Mouse (Mus musculus) thymus, postnatal 0 days (tissue): ENCODE data around the gene Pigr. TPM values are rescaled to one million over a fixed set of nuclear protein-coding genes. Genes with fewer than 3 reads are reported as not detected.

Source experiments
- DNase-seq: peaks from one replicate; pipeline ENCODE4 v3.0.0-alpha.2; 2015; ENCODE audit warnings: low spot score
- polyA plus RNA-seq: library from polyadenylated mRNA; unstranded; fragments of >200 nt; fragmentation: Nextera tagmentation; extraction: Ambion mirVana; gene quantifications from 2 replicates; pipeline ENCODE4 v1.2.1, GENCODE M21; 2015

Pigr gene
- polyA plus RNA-seq = 0.18 and 0.31 TPM in 2 replicates

DNA sequence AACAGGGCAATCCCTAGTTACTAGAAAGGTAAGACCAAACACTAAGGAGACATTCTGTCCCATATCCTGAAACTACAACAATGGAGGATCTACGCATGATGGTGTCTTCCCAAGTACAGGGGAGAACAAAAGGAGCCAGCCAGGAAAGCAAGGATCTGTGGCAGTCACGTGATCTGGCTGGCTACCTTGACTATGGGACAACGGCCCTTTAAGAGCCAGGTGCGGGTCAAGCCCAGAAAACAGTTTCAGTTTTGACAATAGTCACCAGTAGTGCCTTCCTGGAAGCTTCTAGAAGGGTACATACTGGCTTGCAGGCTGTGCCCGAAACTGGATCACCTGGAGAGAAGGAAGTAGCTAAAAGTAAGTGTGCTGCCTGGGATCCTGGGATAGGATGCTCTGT is at the start of gene Pigr:
Gene Pigr (plus strand): TSS at position 237 of the 400 bp plus-strand sequence.
- DNase-seq = no peak

DNA sequence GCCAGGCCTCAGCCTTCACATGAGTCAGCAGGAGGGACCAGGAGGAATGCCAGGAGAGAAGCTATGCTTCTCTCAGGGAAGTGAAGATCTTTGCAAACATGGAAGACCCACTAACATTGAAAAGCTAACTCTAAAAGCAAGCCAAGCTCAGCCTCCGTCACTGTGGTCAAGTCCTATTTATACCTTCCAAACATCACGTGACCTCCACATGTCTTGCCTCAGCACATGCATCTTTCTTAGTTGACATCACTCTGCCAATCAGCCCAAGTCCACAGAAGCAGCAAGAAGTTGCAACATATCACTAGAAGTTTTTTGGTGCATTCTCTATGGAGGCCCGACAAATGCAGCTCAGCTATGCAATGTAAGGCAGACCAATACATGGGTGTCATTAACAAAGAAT is 46.6 kb upstream of the Pigr start:
- DNase-seq = no peak

- peak; percentile 59 for DNase-seq
These were observed 42.4 kb upstream of the Pigr start for GRCm38 (mm10) chr1:130784054-130784453.

GRCm38 (mm10) chr1:130787001-130787400 is 39.5 kb upstream of the Pigr start:
- peak; percentile 30 for DNase-seq

- DNase-seq = no peak
These were observed 36.7 kb upstream of the Pigr start for GRCm38 (mm10) chr1:130789512-130790451.

DNA sequence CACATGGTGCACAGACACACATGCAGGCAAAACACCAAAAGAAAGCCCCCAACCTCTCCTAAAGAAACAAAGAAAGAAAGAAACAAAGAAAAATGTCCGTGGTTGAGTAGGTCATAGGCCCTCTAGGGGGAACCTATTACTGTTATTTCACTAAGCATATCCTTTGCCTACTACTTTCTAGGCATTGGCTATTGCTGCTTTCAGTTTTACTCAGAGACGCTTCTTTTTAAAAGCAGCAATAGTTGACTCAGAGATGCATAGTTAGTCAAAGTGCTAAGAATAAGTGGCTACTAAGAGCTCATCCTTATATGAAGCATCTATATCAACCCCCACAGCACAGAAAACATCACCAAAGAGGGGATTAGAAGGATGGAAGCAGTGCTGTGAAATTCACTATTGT is 31.2 kb upstream of the Pigr start:
- no peak for DNase-seq

GRCm38 (mm10) chr1:130796967-130797684 is 29.4 kb upstream of the Pigr start:
- DNase-seq = peak; percentile 49

GRCm38 (mm10) chr1:130798037-130798436 is 28.4 kb upstream of the Pigr start:
- no peak for DNase-seq

- peak; percentile 2 for DNase-seq
These were observed 27.9 kb upstream of the Pigr start for GRCm38 (mm10) chr1:130798551-130798950.

GRCm38 (mm10) chr1:130799399-130799798 is 27.1 kb upstream of the Pigr start:
- peak; percentile 27 for DNase-seq

DNA sequence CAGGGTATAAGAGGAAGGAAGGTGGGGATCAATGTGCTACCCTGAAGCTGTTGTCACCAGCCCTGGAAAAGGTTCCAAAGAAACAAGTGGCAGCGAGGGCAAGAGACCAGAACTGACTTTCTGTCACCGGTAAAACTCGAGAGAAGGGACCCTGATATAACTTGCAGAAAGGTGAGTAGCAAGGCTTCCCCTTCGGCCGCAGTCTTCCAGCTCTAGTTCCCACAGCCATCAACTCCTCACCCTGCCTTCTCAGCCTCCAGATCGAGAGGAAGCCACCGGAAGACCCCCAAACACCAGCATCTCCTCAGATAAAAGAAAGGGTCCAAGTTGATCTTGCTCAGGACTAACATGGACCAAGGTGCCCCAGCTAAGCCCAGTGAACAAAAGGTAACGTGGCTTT is 25.9 kb upstream of the Pigr start, which contains the start of gene Fcamr:
Gene Fcamr (plus strand): TSS at position 301 of the 400 bp plus-strand sequence.
- no peak for DNase-seq

GRCm38 (mm10) chr1:130801511-130801910 is 25.0 kb upstream of the Pigr start:
- DNase-seq = no peak

DNA sequence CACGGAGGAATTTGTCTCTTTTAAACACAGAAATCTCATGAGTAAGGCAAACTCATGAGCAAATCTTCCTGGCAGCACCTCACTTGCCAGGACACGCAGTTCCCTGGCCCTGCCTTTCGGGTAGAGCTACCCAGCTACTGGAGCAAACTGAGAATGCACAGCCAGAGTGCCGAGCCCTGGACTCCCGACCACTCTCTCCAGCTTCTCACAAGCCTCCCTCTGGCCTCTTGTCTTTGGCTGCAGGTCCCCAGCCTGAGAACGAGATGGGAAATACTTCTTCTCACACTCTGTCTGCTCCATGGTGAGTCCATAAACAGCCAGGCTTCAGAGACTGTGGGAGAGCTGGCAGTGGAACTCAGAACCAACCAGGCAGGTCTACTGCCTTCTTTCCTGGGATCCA is 23.5 kb upstream of the Pigr start:
- DNase-seq = no peak

DNA sequence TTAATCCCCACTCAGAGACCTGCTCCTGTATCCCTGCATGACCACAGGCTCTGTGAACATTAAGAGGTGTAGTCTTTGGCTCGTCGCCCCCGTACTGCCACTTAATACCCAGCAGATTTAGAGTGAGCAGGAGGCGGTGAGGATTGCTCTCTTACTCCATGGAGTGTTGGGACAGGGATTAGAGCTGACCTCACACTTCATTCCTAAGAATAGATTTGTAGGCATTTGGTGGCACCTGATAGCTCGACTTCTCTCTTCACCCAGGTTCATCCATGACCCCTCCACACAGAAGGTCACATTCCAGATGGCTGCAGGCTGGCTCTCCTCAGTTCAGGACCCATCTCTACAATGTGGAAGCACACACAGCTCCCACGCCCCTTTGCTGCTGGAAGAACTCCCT is 22.2 kb upstream of the Pigr start:
- no peak for DNase-seq

DNA sequence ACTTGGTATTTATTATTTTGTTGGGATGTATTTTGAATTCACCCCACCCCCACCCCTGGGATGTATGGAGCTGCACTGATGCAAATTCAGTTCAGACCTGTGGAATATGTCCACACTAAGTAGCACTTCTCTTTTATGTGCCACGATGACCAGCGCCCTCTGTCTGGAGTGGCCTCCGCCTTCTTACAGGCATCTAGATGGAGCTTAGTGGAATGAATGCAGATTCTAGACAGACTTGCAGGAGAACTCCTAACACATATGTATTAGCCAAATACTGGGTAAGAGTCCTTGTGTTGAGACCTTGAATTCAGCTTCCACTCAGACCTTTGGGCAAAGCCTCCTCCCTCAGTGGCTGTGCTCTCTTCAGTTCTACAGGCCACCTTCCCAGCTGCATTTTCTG is 15.6 kb upstream of the Pigr start:
- no peak for DNase-seq

DNA sequence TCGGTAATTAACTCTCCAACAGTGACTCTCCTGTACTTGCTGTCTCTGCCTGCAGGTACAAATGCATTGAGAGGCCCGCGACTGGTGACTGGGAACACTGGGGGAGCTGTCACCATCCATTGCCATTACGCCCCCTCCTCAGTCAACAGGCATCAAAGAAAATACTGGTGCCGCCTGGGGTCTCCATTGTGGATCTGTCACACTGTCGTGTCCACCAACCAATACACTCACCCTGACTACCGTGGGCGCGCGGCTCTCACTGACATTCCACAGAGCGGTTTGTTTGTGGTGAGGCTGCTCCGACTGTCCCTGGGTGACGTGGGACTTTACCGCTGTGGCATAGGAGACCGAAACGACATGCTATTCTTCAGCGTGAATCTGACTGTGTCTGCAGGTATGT is 15.2 kb upstream of the Pigr start:
- no peak for DNase-seq

DNA sequence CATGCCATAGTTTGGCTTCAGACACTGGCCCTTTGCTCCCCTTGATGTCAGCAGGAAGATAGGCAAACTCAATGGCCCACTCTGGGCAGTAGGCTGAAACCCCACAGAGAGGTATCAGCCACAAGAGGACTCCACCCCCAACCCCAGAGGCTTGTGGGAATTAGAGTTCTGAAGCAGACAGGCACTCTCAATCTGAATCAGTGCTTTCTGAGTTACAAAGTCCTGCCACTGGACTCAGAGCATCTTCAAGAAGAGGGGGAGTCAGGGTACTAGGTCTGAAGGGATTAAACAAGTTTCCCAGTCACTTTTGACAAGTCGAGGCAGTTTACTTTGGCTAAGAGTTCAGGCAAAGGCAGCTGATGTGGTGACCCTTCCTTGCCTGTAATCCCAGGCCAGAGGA is 6.7 kb upstream of the Pigr start:
- DNase-seq = no peak

GRCm38 (mm10) chr1:130820316-130821148 is 6.0 kb upstream of the Pigr start:
- DNase-seq = no peak

DNA sequence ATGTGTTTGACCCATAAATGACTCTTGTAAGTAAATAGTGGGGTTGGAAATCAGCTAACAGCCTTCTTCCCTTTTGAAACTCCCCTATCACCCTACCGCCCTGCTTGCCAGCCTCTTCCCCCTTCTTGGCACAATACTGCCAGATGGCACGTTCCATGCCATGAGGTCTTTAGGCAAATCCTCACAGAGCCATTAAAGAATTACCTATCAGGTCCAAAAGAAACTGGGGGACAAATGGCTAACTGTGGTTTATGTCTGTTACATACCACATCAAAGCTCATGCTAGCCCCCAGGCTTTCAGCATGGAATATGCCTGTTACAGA is 5.4 kb upstream of the Pigr start:
- DNase-seq = no peak

- no peak for DNase-seq
These were observed 4.4 kb upstream of the Pigr start for GRCm38 (mm10) chr1:130821911-130822625.

- no peak for DNase-seq
These were observed 2.2 kb downstream of the Pigr start for GRCm38 (mm10) chr1:130828656-130829055.
